Comparison of ENCODE assay signal across 7 mouse cellular contexts in the genomic region with DNA sequence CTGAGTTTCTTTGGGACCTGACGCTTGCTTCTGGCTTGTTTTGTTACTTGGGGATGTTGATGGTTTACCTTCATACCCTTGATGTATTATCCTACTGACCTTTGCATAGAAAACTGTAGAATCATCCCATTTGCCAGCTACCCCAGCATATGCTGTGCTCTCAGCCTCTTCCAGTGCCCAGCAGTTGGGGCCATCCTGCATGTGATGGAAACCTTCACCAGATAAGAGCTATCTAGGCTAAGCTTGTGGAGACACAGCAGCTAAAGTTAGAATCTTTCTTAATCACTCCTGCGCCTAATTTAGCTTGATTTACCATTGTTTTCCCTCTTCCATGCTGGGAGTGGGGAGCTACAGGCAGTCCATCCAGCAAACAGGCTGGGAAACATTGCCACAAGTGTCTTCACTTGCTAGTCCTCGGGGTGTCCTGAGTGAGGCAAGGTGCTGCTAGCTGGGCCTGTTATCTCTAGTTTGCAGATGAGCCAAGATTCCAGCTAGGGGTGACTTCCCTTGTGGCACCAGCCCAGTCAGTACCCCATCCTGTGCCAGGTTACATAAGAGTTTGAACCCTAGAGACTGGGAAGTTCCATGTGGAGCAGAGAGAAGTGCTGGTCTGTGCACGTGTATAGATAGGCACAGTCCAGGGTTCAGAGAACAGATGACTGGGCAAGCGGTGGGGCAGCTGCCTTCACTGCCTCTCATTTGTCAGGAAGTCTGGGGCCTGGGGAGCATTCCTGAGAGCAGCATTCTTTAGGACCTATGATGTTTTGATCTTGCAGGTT. TPM values are rescaled to one million over a fixed set of nuclear protein-coding genes. Genes with fewer than 3 reads are reported as not detected.
DNase-seq lines count a peak whose midpoint lies in the region; ATAC-seq and TF ChIP-seq lines count a peak whose summit lies in the region.

No protein-coding gene starts in this region.

- 24% methylated on average over 5 of the region's 5 CpGs for WGBS in heart, embryonic 13.5 days
- WGBS in forebrain, embryonic 13.5 days, result 82% methylated on average over 5 of the region's 5 CpGs
- WGBS in forebrain, embryonic 14.5 days, result 80% methylated on average over 5 of the region's 5 CpGs

- peaks cover 32% of the 10 kb centered on the region for H3K36me3 ChIP-seq in G1E (replicated peaks)
- H3K36me3 ChIP-seq in heart, embryonic 13.5 days, result peaks cover 9% of the 10 kb centered on the region
- no peaks in the 10 kb centered on the region for H3K36me3 ChIP-seq in forebrain, embryonic 13.5 days (ENCODE audit: poor library complexity, severe bottlenecking)
- H3K36me3 ChIP-seq in forebrain, embryonic 14.5 days (ENCODE audit: control insufficient read depth, insufficient read depth, low read length), result 0 out of 2 replicates have a peak, but pooled peaks cover 3% of the 10 kb centered on the region

- no peak overlapping the region for H3K4me3 ChIP-seq in G1E (ENCODE audit: low read depth, low read length)
- no peak overlapping the region for H3K4me3 ChIP-seq in heart, embryonic 13.5 days
- H3K4me3 ChIP-seq in forebrain, embryonic 13.5 days, result no peak overlapping the region
- H3K4me3 ChIP-seq in forebrain, embryonic 14.5 days (ENCODE audit: low read depth, low read length), result no peak overlapping the region

- H3K27ac ChIP-seq in heart, embryonic 13.5 days (replicated peaks), result peak overlapping the region; percentile 83
- no peak overlapping the region for H3K27ac ChIP-seq in forebrain, embryonic 13.5 days
- H3K27ac ChIP-seq in forebrain, embryonic 14.5 days (ENCODE audit: low read depth, low read length), result no peak overlapping the region

- H3K27me3 ChIP-seq in G1E (ENCODE audit: insufficient read depth, low read length), result no peaks in the 10 kb centered on the region
- H3K27me3 ChIP-seq in heart, embryonic 13.5 days (replicated peaks), result no peaks in the 10 kb centered on the region
- no peaks in the 10 kb centered on the region for H3K27me3 ChIP-seq in forebrain, embryonic 13.5 days
- H3K27me3 ChIP-seq in forebrain, embryonic 14.5 days (replicated peaks; ENCODE audit: control insufficient read depth, insufficient read depth, low read length), result no peaks in the 10 kb centered on the region

- peak; percentile 75 for ATAC-seq in G1E (ENCODE audit: extremely low read depth, insufficient number of reproducible peaks, low FRiP score, poor library complexity, severe bottlenecking)
- ATAC-seq in heart, embryonic 13.5 days (ENCODE audit: extremely low read depth, insufficient number of reproducible peaks, low FRiP score, low TSS enrichment), result no peak; the same call in 1 of the 2 replicates
- ATAC-seq in forebrain, embryonic 13.5 days, result no peak
- ATAC-seq in forebrain, embryonic 14.5 days, result no peak

- H3K9me3 ChIP-seq in G1E (replicated peaks), result no peaks in the 10 kb centered on the region
- H3K9me3 ChIP-seq in heart, embryonic 13.5 days, result no peaks in the 10 kb centered on the region
- no peaks in the 10 kb centered on the region for H3K9me3 ChIP-seq in forebrain, embryonic 13.5 days (replicated peaks)
- H3K9me3 ChIP-seq in forebrain, embryonic 14.5 days (replicated peaks; ENCODE audit: control insufficient read depth, low read length), result no peaks in the 10 kb centered on the region

- H3K9ac ChIP-seq in heart, embryonic 13.5 days, result peak overlapping the region; percentile 58
- no peak overlapping the region for H3K9ac ChIP-seq in forebrain, embryonic 13.5 days
- H3K9ac ChIP-seq in forebrain, embryonic 14.5 days (ENCODE audit: low read length), result no peak overlapping the region

- TF ChIP-seq CTCF in G1E (IDR thresholded peaks at IDR 0.05; ENCODE audit: low read depth, low read length), result no peak

- peaks cover 34% of the 10 kb centered on the region for H3K4me1 ChIP-seq in G1E (ENCODE audit: insufficient read depth, low read depth, low read length)
- peaks cover 66% of the 10 kb centered on the region for H3K4me1 ChIP-seq in heart, embryonic 13.5 days
- peaks cover 5% of the 10 kb centered on the region; the same call in 1 of the 2 replicates for H3K4me1 ChIP-seq in forebrain, embryonic 13.5 days
- no peaks in the 10 kb centered on the region for H3K4me1 ChIP-seq in forebrain, embryonic 14.5 days (ENCODE audit: control insufficient read depth, insufficient read depth, low read length)

- DNase-seq in 416B (ENCODE audit: low read depth), result peak; percentile 47
- DNase-seq in G1E (ENCODE audit: low spot score), result peak; percentile 35
- peak; percentile 71 to 92 for DNase-seq in kidney, postnatal 25 days
- no peak for DNase-seq in forebrain, embryonic 14.5 days (ENCODE audit: low spot score)
- DNase-seq in spleen, postnatal 36 days (ENCODE audit: low spot score in 2 of 2), result no peak

- peak overlapping the region; percentile 28 for H3K4me2 ChIP-seq in heart, embryonic 13.5 days
- no peak overlapping the region for H3K4me2 ChIP-seq in forebrain, embryonic 13.5 days
- H3K4me2 ChIP-seq in forebrain, embryonic 14.5 days (ENCODE audit: low read length), result no peak overlapping the region

RNA-seq across cellular contexts. Expression of gene Mgrn1, which starts 10.4 kb away (rescaled TPM):
- total RNA-seq in G1E (2014; fragmentation: Nextera tagmentation) (30.4 and 32.1 TPM in 2 replicates), G1E (2017) (16.1 and 18.6 TPM in 2 replicates)
- 19.3 and 22.5 TPM in 2 replicates for polyA plus RNA-seq in G1E (2012)
- 107 TPM in 2 replicates for polyA plus RNA-seq in heart, embryonic 13.5 days (2015; fragmentation: Nextera tagmentation; extraction: Ambion mirVana)
- 79.0 and 86.4 TPM in 2 replicates for polyA plus RNA-seq in forebrain, embryonic 13.5 days (2015; fragmentation: Nextera tagmentation; extraction: Ambion mirVana)
- polyA plus RNA-seq in forebrain, embryonic 14.5 days (2014; fragmentation: Nextera tagmentation; extraction: Ambion mirVana), result 85.3 and 93.0 TPM in 2 replicates

RNA-seq across cellular contexts. Expression of gene Ubald1, which starts 16.3 kb away (rescaled TPM):
- 58.9 and 70.4 TPM in 2 replicates for total RNA-seq in G1E (2014; fragmentation: Nextera tagmentation)
- total RNA-seq in G1E (2017), result 6.9 and 7.2 TPM in 2 replicates
- polyA plus RNA-seq in G1E (2012), result 189 and 228 TPM in 2 replicates
- polyA plus RNA-seq in heart, embryonic 13.5 days (2015; fragmentation: Nextera tagmentation; extraction: Ambion mirVana), result 24.4 and 26.6 TPM in 2 replicates
- polyA plus RNA-seq in forebrain, embryonic 13.5 days (2015; fragmentation: Nextera tagmentation; extraction: Ambion mirVana), result 33.9 and 35.1 TPM in 2 replicates
- 37.9 and 44.4 TPM in 2 replicates for polyA plus RNA-seq in forebrain, embryonic 14.5 days (2014; fragmentation: Nextera tagmentation; extraction: Ambion mirVana)

RNA-seq across cellular contexts. Expression of gene Nudt16l1, which starts 42.1 kb away (rescaled TPM):
- total RNA-seq in G1E (2014; fragmentation: Nextera tagmentation) (21.7 and 23.1 TPM in 2 replicates), G1E (2017) (20.5 and 21.6 TPM in 2 replicates)
- polyA plus RNA-seq in G1E (2012), result 37.8 and 42.9 TPM in 2 replicates
- 105 and 113 TPM in 2 replicates for polyA plus RNA-seq in heart, embryonic 13.5 days (2015; fragmentation: Nextera tagmentation; extraction: Ambion mirVana)
- 134 and 142 TPM in 2 replicates for polyA plus RNA-seq in forebrain, embryonic 13.5 days (2015; fragmentation: Nextera tagmentation; extraction: Ambion mirVana)
- polyA plus RNA-seq in forebrain, embryonic 14.5 days (2014; fragmentation: Nextera tagmentation; extraction: Ambion mirVana), result 164 and 179 TPM in 2 replicates

Comparison
In these comparisons a context has a peak if more than half of its experiments do, and no peak if none do; other contexts are left out.
1. DNase-seq: peak in 416B (single experiment), G1E (single experiment) and kidney, postnatal 25 days (2 of 2); none in forebrain, embryonic 14.5 days (single experiment) and spleen, postnatal 36 days (0 of 2).